Mouse (Mus musculus): ENCODE measurements around the gene Yod1.

Gene Yod1

DNA sequence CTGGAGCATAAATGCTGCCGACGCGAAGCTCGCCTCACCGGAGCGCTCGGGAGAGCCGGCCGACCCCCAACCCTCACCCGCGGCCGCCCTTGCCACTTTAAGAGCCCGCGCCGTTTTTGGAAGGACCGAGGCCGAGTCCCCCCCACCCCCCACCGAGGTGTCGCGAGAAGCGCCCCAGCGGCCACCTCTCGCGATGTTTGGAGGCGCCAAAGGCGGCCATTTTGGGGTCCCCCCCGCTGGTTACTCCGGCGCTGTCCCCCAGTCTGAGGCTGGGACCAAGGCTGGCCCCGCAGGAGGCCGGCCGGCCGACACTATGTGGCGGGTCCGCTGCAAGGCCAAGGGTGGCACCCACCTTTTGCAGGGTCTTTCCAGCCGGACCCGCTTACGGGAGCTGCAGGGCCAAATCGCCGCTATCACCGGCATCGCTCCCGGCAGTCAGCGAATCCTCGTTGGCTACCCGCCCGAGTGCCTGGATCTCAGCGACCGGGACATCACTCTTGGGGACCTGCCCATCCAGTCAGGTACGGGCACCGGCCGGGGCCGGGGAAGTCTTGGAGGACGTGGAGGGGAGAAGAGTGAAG, at the start of gene Yod1:
TSS of gene Yod1 (plus strand) at position 37 of the 581 bp plus-strand sequence.
- DNase-seq, result peak; percentile 95

DNA sequence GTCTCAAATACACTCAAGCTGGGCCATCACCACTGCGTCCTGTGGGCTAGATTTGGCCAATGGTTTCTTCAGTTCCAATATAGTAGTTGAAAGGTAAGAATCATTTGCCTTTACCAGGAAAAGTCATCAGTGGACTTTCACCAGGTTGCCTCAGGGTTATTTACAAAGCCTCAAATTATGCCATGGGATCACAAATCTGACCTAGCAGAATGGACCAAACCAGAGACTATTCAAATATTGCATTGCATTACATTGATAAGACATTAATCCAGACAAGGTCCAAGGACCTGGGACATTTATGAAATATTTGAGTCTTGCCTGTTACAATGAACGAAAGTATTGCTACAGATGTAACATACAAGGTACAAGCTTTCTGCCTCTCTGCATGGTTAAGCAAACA, 38.6 kb upstream of the Yod1 start:
- no peak for DNase-seq

DNA sequence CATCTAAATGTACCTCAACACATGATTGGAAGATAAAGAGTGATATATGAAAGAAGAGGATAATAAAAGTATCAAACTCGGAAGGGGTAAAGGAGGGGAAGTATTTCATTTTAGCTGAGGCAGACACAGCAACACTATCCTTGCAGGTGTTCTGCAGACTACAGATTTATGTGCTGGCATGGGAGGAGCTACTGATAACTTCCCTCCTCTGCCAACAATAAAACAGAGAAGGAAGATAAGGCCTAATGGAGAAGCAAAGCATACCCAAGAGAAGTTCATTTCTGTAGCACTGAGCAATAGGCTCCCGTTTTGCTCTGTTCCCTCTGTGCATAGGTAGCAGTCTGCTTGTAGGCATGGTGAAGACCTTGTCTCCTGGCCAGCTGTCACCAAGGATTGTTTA, 36.1 kb upstream of the Yod1 start:
- DNase-seq, result no peak

DNA sequence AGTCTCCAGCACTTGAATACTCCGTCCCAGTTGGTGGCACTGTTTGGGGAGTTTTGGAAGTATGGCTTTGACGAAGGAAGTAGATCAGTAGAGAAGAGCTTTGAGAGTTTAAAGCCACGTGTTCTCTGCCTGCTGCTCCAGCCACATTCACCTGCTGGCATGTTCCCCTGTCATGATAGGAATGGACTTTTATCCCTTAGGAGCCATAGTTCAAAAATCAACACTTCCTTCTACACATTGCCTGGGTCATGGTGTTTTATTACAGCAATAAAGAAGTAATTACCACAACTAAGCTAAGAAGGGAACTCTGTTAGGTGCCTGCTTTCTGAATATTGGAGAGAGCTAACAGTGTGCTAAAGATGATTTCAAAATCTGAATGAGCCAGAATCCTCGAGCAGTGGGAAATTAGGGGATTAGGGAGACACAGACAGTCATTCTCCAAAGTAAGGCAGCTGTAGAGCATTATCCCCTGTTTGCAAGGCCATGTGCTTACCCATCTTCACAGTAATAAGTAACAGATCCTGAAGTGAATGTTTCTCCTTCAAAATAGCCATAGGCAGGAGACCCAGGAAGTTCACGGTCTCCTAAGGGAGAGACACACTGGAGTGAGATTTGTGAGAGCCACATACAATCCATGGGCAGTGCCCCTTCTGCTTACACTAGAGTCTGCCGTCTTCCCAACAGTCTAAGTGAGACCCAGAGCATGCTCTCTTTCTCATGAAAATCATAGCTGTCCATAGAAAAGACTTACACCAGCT, 35.3 kb upstream of the Yod1 start:
- DNase-seq, result no peak

DNA sequence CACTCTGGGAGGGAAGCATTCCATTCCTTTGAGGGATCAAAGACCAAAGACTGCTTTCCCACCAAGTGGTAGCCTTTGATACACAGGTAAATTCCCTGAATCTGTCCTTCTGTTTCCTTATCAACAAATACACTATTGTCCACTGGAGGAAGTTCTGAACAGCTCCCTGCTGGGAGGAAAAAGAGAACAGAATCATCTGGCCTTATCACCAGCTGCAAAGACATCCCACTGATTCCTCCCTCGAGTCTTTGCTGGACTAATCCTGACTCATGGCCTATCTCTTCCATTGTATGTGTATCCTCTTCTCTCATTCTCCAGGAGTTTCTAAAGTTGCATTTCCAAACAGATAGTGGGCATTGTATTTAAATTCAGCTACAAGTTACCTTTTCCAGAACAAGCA, 33.2 kb upstream of the Yod1 start:
- DNase-seq, result no peak

DNA sequence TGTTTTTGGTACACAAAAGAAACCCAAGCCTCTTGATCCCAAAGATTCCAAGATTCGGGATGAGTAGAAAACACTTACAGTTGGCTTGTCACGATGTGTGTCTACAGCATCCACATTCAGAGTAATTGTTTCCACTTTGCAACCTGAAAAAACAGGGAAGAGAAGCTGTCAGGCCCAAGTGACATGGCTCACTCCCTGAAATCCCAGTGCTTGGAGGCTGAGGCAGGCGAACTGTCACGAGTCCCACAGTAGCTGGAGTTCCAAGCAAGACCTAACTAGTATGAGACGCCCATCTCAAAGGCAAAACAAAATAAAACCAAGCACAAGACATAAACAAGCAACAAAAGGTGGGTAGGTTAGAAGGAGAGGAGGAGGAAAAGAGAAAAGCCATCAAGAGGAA, 18.5 kb upstream of the Yod1 start:
- no peak for DNase-seq

DNA sequence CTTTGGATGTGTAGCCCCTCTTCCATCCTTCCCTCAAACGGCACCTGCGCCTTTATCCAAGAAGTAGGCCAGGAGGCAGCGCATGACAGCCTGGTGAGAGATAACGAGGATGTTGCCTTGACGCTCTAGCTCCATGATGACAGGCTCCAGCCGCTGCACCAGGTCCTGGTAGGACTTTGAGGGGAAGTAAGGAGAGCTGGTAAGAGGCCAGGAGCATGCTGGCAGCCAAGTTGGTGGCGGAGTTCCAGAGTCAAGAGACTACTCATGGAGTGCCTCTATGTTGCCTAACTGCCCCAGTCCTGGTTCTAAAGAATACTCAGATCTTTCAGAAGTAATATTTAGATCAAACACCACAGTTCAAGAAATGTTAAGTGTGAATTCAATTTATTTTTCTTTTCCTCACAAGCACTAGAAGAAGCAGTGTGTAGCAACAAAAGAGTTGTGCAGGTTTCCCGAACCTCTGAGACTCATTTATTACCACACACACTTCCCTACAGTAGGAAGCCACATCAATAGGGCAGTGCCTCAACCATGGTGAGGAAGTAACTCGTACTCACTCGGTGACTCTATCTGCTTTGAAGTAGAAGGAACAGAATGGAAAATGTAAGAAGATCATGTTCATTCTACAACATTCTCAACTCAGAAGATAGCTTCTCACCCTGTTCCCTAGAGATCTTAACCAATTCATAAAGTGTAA, 17.0 kb upstream of the Yod1 start:
- DNase-seq, result no peak

DNA sequence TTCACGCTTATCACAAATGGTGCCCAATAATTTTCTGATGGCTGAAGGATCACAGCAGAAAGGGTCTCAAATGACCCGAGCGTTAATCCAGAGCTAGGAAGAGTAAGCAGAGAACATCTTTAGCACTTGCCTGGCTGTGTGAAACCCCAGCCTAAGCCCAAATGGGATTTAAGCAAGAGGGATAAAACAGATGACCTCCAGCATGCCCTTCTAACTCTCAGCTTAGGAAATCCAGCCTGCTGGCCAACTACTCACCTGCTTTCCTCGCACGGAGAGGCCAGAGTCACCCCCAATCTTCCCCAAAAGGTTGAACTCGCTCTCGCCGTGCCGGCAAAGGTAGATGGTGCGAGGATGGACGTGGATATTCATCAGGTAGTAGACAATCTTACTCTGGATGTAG, 15.2 kb upstream of the Yod1 start:
- no peak for DNase-seq

DNA sequence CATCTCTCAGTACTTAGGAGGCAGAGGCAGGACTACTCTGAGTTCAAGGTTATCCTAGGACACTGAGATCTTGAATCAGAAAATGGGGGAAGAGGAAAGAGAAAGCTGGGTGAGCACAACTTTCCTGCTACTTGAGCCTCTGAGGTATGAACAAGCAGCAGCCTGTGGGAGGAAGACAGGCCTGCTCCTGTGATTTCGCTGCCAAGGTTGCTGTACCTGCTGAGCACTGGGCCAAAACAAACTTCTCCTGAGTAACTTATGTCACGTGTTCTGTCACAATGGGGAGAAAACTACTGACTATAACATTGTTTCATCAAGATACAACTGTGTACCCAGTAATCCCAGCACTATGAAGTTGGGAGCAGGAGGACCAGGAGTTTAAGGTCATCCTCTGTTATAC, 13.5 kb upstream of the Yod1 start:
- DNase-seq, result no peak

DNA sequence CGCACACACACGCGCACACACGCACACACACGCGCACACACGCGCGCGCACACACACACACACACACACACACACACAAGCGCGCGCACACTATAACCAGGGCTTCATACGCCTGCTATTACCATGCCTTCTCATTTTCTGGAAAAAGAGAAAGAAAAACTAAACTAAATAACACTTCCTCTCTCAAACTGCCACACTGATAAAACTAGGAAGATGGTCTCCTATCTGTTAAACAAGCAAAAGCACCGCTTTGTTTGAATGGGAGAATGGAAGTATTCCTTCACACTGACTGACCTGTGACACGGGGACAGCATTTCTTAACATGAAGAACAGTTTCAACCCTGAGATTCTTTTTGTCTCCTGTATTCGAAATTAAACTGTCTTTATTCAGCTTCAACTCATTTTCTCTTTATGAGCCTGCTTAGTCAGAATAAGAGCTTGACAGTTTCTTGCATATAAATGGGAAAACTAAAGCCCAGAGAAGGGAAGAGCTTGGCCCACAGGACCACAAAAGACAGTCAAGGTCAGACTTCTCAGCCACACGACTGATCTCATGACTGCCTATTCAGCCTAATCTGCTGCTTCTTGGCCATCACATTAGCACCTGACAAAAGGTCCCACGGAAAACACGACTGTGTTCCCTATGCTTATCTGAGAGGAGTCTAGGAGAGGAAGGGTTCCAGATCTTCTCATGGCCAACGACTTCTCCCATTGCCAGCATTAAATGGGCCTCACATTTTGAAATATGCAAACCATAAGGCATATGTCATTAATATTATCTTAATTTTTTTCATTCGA, 6.6 kb upstream of the Yod1 start:
- no peak for DNase-seq

DNA sequence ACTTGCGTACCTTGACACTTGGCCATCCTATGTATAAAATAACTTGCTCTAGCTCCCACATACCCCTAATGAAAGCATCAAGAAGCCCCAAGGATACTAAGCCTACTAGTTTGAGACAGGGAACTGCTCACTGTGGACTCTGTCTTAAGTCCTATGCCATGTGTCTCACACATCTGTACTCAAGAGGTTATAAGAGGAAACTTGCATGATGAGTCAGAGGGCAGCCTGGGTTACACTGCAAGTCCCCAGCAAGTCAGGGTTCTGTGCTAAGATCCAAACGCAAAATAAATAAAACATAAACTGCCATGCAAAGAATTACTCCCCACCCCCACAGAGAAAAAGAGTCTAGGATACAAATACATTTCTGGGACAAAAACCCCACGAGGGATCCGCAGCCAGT, 3.1 kb upstream of the Yod1 start:
- DNase-seq, result no peak

DNA sequence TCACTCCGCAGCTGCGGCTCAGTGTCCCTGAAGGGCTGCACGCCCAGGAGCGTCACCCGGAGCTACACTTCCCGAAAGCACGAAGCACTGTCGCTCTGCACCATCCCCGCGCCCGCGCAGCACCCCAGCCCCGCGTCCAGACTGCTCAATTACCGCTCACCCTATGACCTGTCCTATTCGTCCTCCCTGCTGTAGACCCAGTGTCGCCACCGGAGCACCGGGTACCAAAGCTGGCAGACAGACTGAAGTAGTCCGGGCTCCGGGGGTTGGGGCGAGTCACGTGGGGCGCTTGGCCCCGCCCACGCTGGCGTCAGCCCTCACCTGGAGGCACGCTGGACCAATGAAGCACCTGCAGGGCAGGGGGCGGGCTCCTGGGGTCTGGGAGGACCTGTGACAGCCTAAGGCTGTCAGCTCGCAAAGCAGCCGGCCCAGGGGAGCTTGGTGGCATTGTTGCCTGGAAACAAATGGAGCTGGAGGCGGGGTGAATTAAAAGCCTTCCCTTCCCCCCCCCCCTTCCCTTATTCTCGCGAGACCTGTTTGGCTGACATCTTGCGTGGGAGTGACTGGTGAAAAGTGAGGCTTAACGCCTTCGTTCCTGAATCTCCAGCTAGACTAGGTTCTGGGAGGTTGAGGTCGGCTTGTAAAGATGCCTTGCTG, 1.4 kb upstream of the Yod1 start, which contains the start of gene Gm29427:
TSS of gene Gm29427 (minus strand) at position 239 of the 657 bp plus-strand sequence.
- DNase-seq, result peak; percentile 89

DNA sequence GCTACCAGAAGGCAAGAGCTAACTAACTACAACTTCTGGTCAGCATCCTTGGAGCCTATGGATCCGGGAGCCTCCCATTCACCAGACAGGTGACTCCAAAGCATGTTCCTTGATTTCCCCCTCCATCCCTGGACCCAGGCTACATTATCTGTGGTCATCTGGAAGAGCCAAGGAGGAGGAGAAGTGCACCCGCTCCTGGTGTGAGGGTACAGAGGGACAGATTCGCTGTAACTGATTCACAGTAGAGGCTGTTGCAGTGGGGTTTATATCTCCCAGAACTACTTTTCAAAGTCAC, 962 bp upstream of the Yod1 start:
- DNase-seq, result no peak

DNA sequence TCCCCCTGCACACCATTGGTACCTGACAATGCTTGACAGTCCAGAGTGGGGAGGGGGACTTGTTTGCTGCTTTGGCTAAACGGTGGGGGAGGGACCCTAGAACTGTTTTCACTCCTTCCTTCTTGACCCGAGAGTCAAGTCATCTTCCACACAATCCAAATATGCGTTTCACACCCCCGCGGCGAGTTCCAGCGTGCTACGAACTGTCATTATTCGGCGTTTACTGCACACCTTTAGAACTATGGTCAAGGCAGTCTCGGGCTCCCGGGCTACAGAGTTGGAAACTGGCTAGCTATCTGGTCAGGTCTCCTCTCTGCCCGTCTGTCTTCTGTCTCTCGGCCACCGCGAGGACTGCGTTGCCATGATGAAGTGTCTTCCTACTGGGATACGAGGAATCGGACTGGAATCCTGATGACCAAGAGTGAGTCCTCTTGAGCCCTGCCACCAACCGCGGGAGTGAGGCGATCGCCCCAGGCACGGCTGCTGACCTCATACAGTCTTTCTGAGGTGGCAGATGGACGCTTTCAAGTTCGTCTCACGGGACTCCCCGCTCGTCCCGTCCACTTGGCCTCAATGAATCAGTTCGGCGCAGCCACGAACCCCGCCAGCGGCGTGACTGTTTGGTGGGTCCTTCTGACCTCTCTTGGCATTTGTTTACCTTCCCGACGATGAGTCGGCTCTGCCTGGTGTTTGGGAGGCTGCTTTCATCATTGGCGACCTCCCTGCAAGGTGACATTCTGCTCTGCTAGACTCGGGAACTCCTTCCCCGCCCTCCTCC, 425 bp upstream of the Yod1 start:
- DNase-seq, result peak; percentile 66

DNA sequence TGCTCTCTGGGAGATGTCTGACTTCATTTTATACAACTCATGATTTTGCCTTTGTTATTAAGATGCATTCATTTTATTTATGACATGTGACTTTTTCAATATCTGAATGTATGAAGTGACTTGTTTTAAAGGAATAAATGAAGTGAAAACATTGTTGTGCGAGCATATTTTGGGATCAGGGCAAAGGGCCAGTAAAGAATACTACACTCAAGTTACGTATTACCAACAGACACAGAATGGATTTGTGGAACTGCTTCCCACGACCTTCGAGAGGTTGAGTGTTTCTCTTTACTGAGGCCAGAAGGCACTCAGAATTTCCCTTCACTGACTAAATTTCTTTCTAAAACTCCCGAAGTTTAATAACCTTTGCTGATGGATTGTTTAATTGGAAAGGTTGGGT, 7.1 kb downstream of the Yod1 start:
- no peak for DNase-seq

DNA sequence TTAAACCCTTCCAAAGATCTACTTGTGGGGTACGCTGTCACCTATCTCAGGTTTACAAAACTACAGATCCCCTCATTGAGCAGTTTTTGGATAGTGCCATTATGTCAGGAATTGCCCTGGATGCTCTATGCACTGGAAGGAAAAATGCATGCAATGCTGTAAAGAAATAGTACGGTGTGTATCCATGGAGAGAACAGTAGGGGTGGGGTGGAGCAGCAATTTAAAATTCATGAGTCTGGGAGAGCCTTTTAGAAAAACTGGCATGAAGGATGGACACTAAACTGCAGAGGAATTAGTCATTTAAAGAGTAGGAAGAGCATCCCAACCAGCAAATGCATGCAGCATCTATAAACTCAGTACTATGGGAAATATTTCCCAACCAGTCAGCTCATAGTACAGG, 9.3 kb downstream of the Yod1 start:
- DNase-seq, result no peak

DNA sequence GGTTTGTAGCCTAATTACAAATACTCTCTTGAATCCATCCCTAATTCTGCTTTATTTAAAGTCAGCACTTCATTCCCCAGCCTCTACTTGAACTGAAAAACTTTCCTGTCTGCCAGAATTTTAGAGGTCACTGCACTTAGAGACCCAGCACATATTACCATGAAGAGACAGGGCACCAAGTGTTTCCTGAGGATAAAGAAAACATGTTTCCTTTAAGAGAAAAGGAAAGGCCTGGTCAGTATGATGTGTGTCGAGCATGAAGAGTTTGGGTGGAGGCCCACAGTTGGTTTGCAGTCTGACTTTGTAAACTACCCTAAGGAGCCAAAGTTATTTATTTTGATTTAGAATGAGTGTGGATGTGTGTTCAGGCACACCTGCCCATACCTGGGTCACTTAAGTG, 10.9 kb downstream of the Yod1 start:
- no peak for DNase-seq

DNA sequence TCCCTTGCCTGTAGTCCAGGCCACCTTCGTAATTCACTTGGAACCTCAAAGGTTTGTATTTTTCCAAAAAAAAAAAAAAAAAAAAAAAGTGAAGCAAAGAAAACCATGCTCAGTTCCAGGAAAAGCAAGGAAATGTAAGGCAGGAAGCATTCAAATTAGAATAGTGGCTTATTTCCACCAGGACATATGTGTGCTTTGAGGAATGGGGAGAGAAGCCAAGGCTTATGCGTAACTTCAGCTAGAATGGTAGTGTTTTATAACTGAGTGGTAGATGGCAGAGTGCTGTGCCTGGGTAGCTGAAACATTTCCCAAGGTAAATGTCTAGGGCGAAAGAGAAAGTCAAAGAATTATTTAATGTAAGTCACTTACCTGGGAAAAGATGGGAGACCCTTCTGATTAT, 11.6 kb downstream of the Yod1 start:
- DNase-seq, result no peak

DNA sequence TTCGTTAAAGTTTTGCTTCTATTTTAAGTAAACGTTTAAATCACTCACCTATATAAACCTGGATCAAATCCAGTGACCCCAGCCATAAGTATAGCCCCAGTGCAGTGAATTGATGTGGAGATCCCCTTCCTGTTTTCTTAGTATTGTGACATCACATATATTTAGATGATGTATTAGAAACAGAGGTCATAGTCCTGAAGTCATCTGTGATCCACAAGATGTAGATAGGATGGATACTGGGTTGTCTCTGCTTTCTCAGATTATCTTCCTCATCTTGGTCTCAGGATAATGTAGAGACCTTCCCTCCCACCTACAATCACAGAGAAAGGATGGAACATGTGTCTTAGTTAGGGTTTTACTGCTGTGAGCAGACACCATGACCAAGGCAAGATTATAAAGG, 12.0 kb downstream of the Yod1 start, which contains the start of gene Pfkfb2:
TSS of gene Pfkfb2 (minus strand) at position 101 of the 400 bp plus-strand sequence.
- no peak for DNase-seq

DNA sequence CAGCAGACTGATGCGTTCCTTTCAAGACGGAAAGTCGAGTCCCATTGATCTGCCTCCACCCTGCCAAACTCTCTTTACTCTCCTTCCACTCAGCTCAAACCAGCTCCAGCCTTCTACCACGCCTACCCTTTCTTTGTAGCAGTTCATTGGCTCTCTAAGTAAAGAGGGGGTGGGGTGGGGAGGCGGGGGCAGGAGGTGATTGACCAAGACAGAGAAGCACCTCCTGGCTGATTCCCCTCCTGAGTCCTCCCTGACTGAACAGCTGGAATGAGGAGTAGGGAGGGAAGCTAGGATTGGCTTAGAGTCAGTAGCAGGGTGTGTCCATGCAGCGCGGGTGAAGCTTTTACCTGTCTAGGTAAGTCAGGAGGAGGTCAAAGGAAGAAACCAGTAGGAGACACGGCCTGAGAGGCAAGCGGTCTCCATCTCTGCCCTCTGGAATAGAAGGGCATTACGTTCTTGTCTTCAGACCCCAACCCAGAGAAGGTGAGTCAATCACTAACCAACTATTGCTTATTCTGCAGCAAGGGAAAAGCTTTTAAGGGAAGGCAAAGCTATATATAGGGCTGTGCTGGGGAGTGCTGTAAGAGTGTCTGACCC, 14.7 kb downstream of the Yod1 start, which contains the start of gene AA986860:
TSS of gene AA986860 (plus strand) at position 236 of the 597 bp plus-strand sequence.
- DNase-seq, result peak; percentile 59

Data from embryo, embryonic 11 days (tissue).